Mouse (Mus musculus) Patski (cell line): Measurements from ENCODE around the gene Usf3. TPM values are rescaled to one million over a fixed set of nuclear protein-coding genes. Genes with fewer than 3 reads are reported as not detected.

ENCODE experiments used
- ATAC-seq: fragments of 100-300 bp; one replicate; pipeline ENCODE4 v1.8.0; 2021
- CTCF ChIA-PET: fragments of 350-600 bp; sonication (Branson Sonifier 250); formaldehyde crosslinking; loops from one replicate; lab custom pipeline; 2022; ENCODE audit warnings: inconsistent platforms; lab: Charles Lee
- POLR2A ChIA-PET: fragments of 350-600 bp; sonication (Branson Sonifier 250); formaldehyde crosslinking; loops from one replicate; lab custom pipeline; 2022; ENCODE audit warnings: antibody characterized with exemption, inconsistent platforms; lab: Charles Lee
- DNase-seq: peaks from one replicate; pipeline ENCODE4 v3.0.0-alpha.2; 2011; ENCODE audit warnings: low read depth, low spot score
- H3K27me3 ChIP-seq: fragments of 371-371 bp; one replicate; pipeline ENCODE4 v1.5.1; 2021
- CTCF ChIP-seq: fragments of 100-300 bp; IDR thresholded peaks from one replicate; pipeline ENCODE4 v1.5.1; 2021
- in situ Hi-C: fragments of 300-500 bp; cut with MboI; formaldehyde crosslinking; loops from 3 replicates; pipeline ENCODE4 v1.11.1; 2018; ENCODE audit warnings: low pct_unique_long_range_greater_than_20kb, mixed read lengths
- polyA plus RNA-seq: library from polyadenylated mRNA; unstranded; gene quantifications from one replicate; pipeline ENCODE4 v1.2.3, GENCODE M21; 2021

The Usf3 gene
- polyA plus RNA-seq, 1 experiment from 2014 or later = 10.2 TPM

GRCm38 (mm10) chr16:44216417-44216816 is 43.4 kb downstream of the Usf3 start:
- ChIA-PET CTCF (no interaction called here), POLR2A (no interaction called here)
- TF ChIP-seq CTCF = no peak
- H3K27me3 ChIP-seq = no peaks in the 10 kb centered on the region
- no peak for DNase-seq
- in situ Hi-C loops = no loop called here
- no peak for ATAC-seq

GRCm38 (mm10) chr16:44221463-44221862 is 48.4 kb downstream of the Usf3 start:
- POLR2A ChIA-PET = interaction anchor here (0.9 kb wide), 1 partner anchor 10 kb away, joined by 3 read pairs; no protein-coding TSS in a partner anchor
- ATAC-seq = no peak
- no peaks in the 10 kb centered on the region for H3K27me3 ChIP-seq
- CTCF ChIA-PET = interaction anchor here (1.7 to 1.9 kb wide), 2 partner anchors 9 to 13 kb away, joined by 5 read pairs; no protein-coding TSS in a partner anchor
- no peak for TF ChIP-seq CTCF
- no peak for DNase-seq
- in situ Hi-C loops = no loop called here

- DNase-seq (no peak), ATAC-seq (no peak)
- CTCF ChIA-PET = interaction anchor here (0.9 kb wide), 1 partner anchor 87 kb away, joined by 3 read pairs; the partner anchor contains the start of genes Atp6v1a and Naa50
- no peaks in the 10 kb centered on the region for H3K27me3 ChIP-seq
- in situ Hi-C loops = no loop called here
- TF ChIP-seq CTCF = no peak
- POLR2A ChIA-PET = interaction anchor here (0.9 kb wide), 1 partner anchor 13 kb away, joined by 3 read pairs; no protein-coding TSS in a partner anchor
These were observed 53.8 kb downstream of the Usf3 start for GRCm38 (mm10) chr16:44226706-44227291.

GRCm38 (mm10) chr16:44233019-44233418 is 60.0 kb downstream of the Usf3 start:
- TF ChIP-seq CTCF = no peak
- CTCF ChIA-PET = no interaction called here
- no peak for ATAC-seq

GRCm38 (mm10) chr16:44237836-44238235 is 64.8 kb downstream of the Usf3 start:
- TF ChIP-seq CTCF = no peak
- H3K27me3 ChIP-seq = no peaks in the 10 kb centered on the region
- ChIA-PET POLR2A (interaction anchor here (0.6 kb wide), 1 partner anchor 129 kb away, joined by 3 read pairs; no protein-coding TSS in a partner anchor), CTCF (interaction anchor here (1.6 to 2.4 kb wide), 2 partner anchors 9 to 25 kb away, joined by 4 to 8 read pairs; no protein-coding TSS in a partner anchor)
- in situ Hi-C loops = no loop called here
- DNase-seq (no peak), ATAC-seq (no peak)

More at GRCm38 (mm10) chr16:44233019-44233418, 60.0 kb downstream of the Usf3 start:
- no peaks in the 10 kb centered on the region for H3K27me3 ChIP-seq
- POLR2A ChIA-PET = no interaction called here
- in situ Hi-C loops = no loop called here
- DNase-seq = no peak

GRCm38 (mm10) chr16:44238835-44239263 is 65.8 kb downstream of the Usf3 start:
- ATAC-seq (no peak), DNase-seq (no peak)
- in situ Hi-C loops = no loop called here
- ChIA-PET POLR2A (no interaction called here), CTCF (interaction anchor here (1.6 to 2.4 kb wide), 2 partner anchors 10 to 26 kb away, joined by 4 to 8 read pairs; no protein-coding TSS in a partner anchor)
- no peaks in the 10 kb centered on the region for H3K27me3 ChIP-seq
- TF ChIP-seq CTCF = no peak

GRCm38 (mm10) chr16:44240406-44240805 is 67.4 kb downstream of the Usf3 start:
- ChIA-PET POLR2A (no interaction called here), CTCF (interaction anchor here (0.9 kb wide), 1 partner anchor 12 kb away, joined by 3 read pairs; no protein-coding TSS in a partner anchor)
- in situ Hi-C loops = no loop called here
- TF ChIP-seq CTCF = no peak
- ATAC-seq (no peak), DNase-seq (no peak)
- H3K27me3 ChIP-seq = no peaks in the 10 kb centered on the region

- CTCF ChIA-PET = interaction anchor here (0.6 to 1.5 kb wide), 6 partner anchors 12 to 133 kb away, joined by 3 to 7 read pairs (median 4); partner anchors contain the start of gene Spice1
- no peak for DNase-seq
- POLR2A ChIA-PET = no interaction called here
These were observed 69.6 kb downstream of the Usf3 start for GRCm38 (mm10) chr16:44242633-44243032.

GRCm38 (mm10) chr16:44243323-44243722 is 70.3 kb downstream of the Usf3 start:
- TF ChIP-seq CTCF = no peak
- DNase-seq (no peak), ATAC-seq (no peak)
- ChIA-PET POLR2A (no interaction called here), CTCF (interaction anchor here (1.0 kb wide), 1 partner anchor 119 kb away, joined by 4 read pairs; no protein-coding TSS in a partner anchor)
- no peaks in the 10 kb centered on the region for H3K27me3 ChIP-seq
- in situ Hi-C loops = no loop called here

More at GRCm38 (mm10) chr16:44242633-44243032, 69.6 kb downstream of the Usf3 start:
- ATAC-seq = no peak
- in situ Hi-C loops = no loop called here
- H3K27me3 ChIP-seq = no peaks in the 10 kb centered on the region
- peak; percentile 92 for TF ChIP-seq CTCF

- H3K27me3 ChIP-seq = peaks cover 12% of the 10 kb centered on the region
- CTCF ChIA-PET = no interaction called here
- in situ Hi-C loops = loop anchor here (5.0 kb wide), 1 partner anchor 97 kb away; the partner anchor contains the start of gene Spice1
- POLR2A ChIA-PET = no interaction called here
- DNase-seq (no peak), ATAC-seq (no peak)
- TF ChIP-seq CTCF = no peak
These were observed 76.9 kb downstream of the Usf3 start for GRCm38 (mm10) chr16:44249985-44250384.

- no peak for TF ChIP-seq CTCF
- H3K27me3 ChIP-seq = peaks cover 12% of the 10 kb centered on the region
- DNase-seq (no peak), ATAC-seq (no peak)
- in situ Hi-C loops = no loop called here
- ChIA-PET POLR2A (no interaction called here), CTCF (no interaction called here)
These were observed 79.7 kb downstream of the Usf3 start for GRCm38 (mm10) chr16:44252735-44253134.
